Mouse (Mus musculus): Measurements from ENCODE around the gene Lmnb2. TPM values are rescaled to one million over a fixed set of nuclear protein-coding genes. Genes with fewer than 3 reads are reported as not detected.
A peak's percentile ranks its signal among the peaks of the same experiment; 100 is the strongest.

Lmnb2 gene
- polyA plus RNA-seq, 1 experiment: 66.4 TPM

DNA sequence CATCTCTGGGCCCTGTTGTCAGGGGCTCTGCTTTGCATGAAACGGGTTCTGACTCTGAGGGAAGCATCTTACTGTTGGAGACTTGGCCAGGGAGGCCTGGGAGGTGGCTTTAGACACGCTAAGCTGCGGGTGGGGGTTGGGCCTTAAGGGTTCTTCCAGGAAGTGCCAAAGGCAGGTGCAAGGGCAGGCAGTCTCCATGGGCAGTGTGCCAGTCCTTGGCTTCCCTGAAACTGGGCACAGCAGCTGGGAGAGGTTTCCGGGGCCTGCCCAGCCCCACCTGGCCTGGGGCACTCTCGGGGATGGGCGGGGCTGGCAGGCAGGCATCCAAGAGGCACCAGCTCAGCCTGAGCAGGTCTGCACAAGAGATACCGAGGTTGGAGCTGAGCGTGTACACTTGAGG, 19.6 kb upstream of the Lmnb2 start:
- Histone ChIP-seq H3K79me2 (ENCODE audit: control insufficient read depth, insufficient read depth) (no peaks in the 10 kb centered on the region), H3K27me3 (ENCODE audit: control insufficient read depth, insufficient read depth, insufficient read length) (no peaks in the 10 kb centered on the region), H3K36me3 (ENCODE audit: control insufficient read depth, insufficient read depth) (no peaks in the 10 kb centered on the region), H3ac (ENCODE audit: control insufficient read depth, insufficient read length, low read depth) (no peak overlapping the region), H3K79me3 (ENCODE audit: low read depth) (no peaks in the 10 kb centered on the region), H3K4me3 (ENCODE audit: insufficient read depth, poor library complexity, severe bottlenecking) (no peak overlapping the region)
- TF ChIP-seq MYOD1 (IDR thresholded peaks at IDR 0.05; ENCODE audit: control insufficient read depth, insufficient read length, low read depth): peak; percentile 78
- TF ChIP-seq CTCF (IDR thresholded peaks at IDR 0.05; ENCODE audit: control insufficient read depth, insufficient read depth, insufficient read length): no peak

GRCm38 (mm10) chr10:80936810-80937164, 18.7 kb upstream of the Lmnb2 start:
- no peaks in the 10 kb centered on the region for H3K79me2 ChIP-seq (ENCODE audit: control insufficient read depth, insufficient read depth)
- no peak overlapping the region for H3K4me3 ChIP-seq (ENCODE audit: insufficient read depth, poor library complexity, severe bottlenecking)
- H3ac ChIP-seq (ENCODE audit: control insufficient read depth, insufficient read length, low read depth): no peak overlapping the region
- no peaks in the 10 kb centered on the region for H3K27me3 ChIP-seq (ENCODE audit: control insufficient read depth, insufficient read depth, insufficient read length)
- TF ChIP-seq MYOG (IDR thresholded peaks at IDR 0.05; ENCODE audit: control insufficient read depth, extremely low read depth, insufficient read length): no peak
- no peak for TF ChIP-seq CTCF (IDR thresholded peaks at IDR 0.05; ENCODE audit: control insufficient read depth, insufficient read depth, insufficient read length)
- TF ChIP-seq CEBPB (IDR thresholded peaks at IDR 0.05; ENCODE audit: low read depth): no peak
- TF ChIP-seq MYOD1 (IDR thresholded peaks at IDR 0.05; ENCODE audit: control insufficient read depth, insufficient read length, low read depth): no peak
- no peak for TF ChIP-seq MAX (IDR thresholded peaks at IDR 0.05)
- no peak for TF ChIP-seq FOSL1 (IDR thresholded peaks at IDR 0.05; ENCODE audit: insufficient read depth, low read length, poor library complexity, severe bottlenecking)
- TF ChIP-seq USF1 (IDR thresholded peaks at IDR 0.05; ENCODE audit: low read depth): no peak
- H3K79me3 ChIP-seq (ENCODE audit: low read depth): no peaks in the 10 kb centered on the region
- H3K36me3 ChIP-seq (ENCODE audit: control insufficient read depth, insufficient read depth): peaks cover under 1% of the 10 kb centered on the region

DNA sequence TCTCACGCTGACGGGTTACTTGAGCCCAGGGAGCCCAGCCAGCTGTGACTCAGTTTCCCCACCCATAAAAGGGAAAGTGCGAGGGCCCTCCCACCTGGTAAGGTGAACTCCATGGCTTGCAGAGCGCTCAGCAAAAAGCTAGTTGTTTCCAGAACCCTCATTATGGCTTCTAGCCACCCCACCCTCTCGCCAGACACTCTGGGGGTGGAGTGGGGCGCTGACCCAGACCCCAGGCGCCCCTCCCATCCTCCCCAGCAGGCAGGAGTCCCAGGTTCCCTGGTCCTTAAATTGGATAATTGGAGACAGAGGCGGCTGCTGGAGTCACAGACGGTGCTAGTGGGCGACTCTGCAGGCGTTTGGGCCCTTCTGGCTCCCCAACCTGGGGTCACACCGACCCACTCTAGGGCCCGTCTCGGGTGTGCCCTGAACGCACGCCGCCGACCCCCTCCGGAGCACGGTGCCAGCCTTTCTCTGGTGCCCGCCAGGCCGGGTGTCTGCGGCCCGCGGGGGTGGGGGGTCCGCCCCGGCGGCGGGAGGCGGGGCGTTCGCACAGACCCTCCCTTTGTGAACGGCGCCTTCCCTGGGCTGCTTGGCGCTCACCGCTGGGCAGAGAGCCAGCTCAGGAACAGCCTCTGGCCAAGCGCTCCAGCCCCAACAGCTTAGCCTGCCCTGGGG, 18.2 kb upstream of the Lmnb2 start:
- Histone ChIP-seq H3K27me3 (ENCODE audit: control insufficient read depth, insufficient read depth, insufficient read length) (no peaks in the 10 kb centered on the region), H3K79me2 (ENCODE audit: control insufficient read depth, insufficient read depth) (peaks cover 4% of the 10 kb centered on the region), H3K4me3 (ENCODE audit: insufficient read depth, poor library complexity, severe bottlenecking) (no peak overlapping the region), H3K79me3 (ENCODE audit: low read depth) (no peaks in the 10 kb centered on the region), H3K36me3 (ENCODE audit: control insufficient read depth, insufficient read depth) (peaks cover 6% of the 10 kb centered on the region), H3ac (ENCODE audit: control insufficient read depth, insufficient read length, low read depth) (no peak overlapping the region)
- TF ChIP-seq MAX (IDR thresholded peaks at IDR 0.05) (no peak), FOSL1 (IDR thresholded peaks at IDR 0.05; ENCODE audit: insufficient read depth, low read length, poor library complexity, severe bottlenecking) (no peak), CEBPB (IDR thresholded peaks at IDR 0.05; ENCODE audit: low read depth) (no peak), CTCF (IDR thresholded peaks at IDR 0.05; ENCODE audit: control insufficient read depth, insufficient read depth, insufficient read length) (no peak), USF1 (IDR thresholded peaks at IDR 0.05; ENCODE audit: low read depth) (no peak), MYOG (IDR thresholded peaks at IDR 0.05; ENCODE audit: control insufficient read depth, extremely low read depth, insufficient read length) (no peak), MYOD1 (IDR thresholded peaks at IDR 0.05; ENCODE audit: control insufficient read depth, insufficient read length, low read depth) (no peak)

DNA sequence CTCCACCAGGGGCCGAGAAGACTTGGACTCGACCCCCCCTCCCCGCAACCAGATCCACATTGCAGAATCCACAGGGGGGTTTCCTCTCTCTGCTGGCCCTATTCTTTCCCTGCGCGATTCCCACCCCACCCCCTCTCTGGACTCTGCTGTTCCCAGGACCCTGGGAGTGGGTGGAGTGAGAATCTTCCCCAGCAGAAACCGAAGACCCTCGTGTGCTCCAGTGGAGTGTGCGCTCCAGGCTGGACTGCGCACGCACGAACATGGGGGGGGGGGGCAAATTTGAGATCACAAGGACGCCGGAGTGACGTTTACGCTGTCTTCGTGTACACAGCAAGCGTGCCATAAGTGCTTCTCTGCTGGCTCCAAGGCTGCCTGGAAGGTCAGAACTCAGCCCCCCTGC, 17.7 kb upstream of the Lmnb2 start:
- Histone ChIP-seq H3K79me2 (ENCODE audit: control insufficient read depth, insufficient read depth) (peaks cover 10% of the 10 kb centered on the region), H3K4me3 (ENCODE audit: insufficient read depth, poor library complexity, severe bottlenecking) (no peak overlapping the region), H3K79me3 (ENCODE audit: low read depth) (peaks cover 3% of the 10 kb centered on the region), H3K27me3 (ENCODE audit: control insufficient read depth, insufficient read depth, insufficient read length) (no peaks in the 10 kb centered on the region), H3K36me3 (ENCODE audit: control insufficient read depth, insufficient read depth) (peaks cover 6% of the 10 kb centered on the region), H3ac (ENCODE audit: control insufficient read depth, insufficient read length, low read depth) (no peak overlapping the region)
- no peak for TF ChIP-seq USF1 (IDR thresholded peaks at IDR 0.05; ENCODE audit: low read depth)
- TF ChIP-seq MAX (IDR thresholded peaks at IDR 0.05): no peak
- TF ChIP-seq CEBPB (IDR thresholded peaks at IDR 0.05; ENCODE audit: low read depth): no peak
- no peak for TF ChIP-seq FOSL1 (IDR thresholded peaks at IDR 0.05; ENCODE audit: insufficient read depth, low read length, poor library complexity, severe bottlenecking)
- TF ChIP-seq MYOD1 (IDR thresholded peaks at IDR 0.05; ENCODE audit: control insufficient read depth, insufficient read length, low read depth): no peak

DNA sequence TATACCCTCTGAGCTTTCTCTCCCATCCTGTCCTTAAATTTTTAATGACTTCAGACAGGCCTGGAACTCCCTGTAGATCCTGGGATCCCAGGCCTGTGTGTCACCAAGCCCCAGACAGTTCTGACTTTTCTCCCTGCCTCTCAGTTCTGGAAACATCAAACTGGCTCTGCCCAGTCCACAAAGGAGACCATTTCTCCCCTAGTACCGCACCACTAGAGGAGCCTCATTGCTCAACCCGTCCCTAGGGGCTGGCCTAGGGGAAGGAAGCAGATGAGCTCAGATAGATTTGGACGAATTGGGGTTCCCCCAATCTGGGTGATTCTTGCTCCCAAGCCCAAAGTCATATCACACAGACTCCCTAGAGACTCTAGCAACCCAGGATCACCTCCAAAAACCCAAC, 17.2 kb upstream of the Lmnb2 start:
- Histone ChIP-seq H3K79me2 (ENCODE audit: control insufficient read depth, insufficient read depth) (peaks cover 15% of the 10 kb centered on the region), H3K36me3 (ENCODE audit: control insufficient read depth, insufficient read depth) (peaks cover 6% of the 10 kb centered on the region), H3K27me3 (ENCODE audit: control insufficient read depth, insufficient read depth, insufficient read length) (no peaks in the 10 kb centered on the region), H3ac (ENCODE audit: control insufficient read depth, insufficient read length, low read depth) (no peak overlapping the region), H3K79me3 (ENCODE audit: low read depth) (peaks cover 6% of the 10 kb centered on the region), H3K4me3 (ENCODE audit: insufficient read depth, poor library complexity, severe bottlenecking) (no peak overlapping the region)
- TF ChIP-seq MYOG (IDR thresholded peaks at IDR 0.05; ENCODE audit: control insufficient read depth, extremely low read depth, insufficient read length): no peak
- TF ChIP-seq FOSL1 (IDR thresholded peaks at IDR 0.05; ENCODE audit: insufficient read depth, low read length, poor library complexity, severe bottlenecking): no peak
- TF ChIP-seq MYOD1 (IDR thresholded peaks at IDR 0.05; ENCODE audit: control insufficient read depth, insufficient read length, low read depth): no peak
- TF ChIP-seq CTCF (IDR thresholded peaks at IDR 0.05; ENCODE audit: control insufficient read depth, insufficient read depth, insufficient read length): no peak
- TF ChIP-seq CEBPB (IDR thresholded peaks at IDR 0.05; ENCODE audit: low read depth): peak; percentile 88
- no peak for TF ChIP-seq MAX (IDR thresholded peaks at IDR 0.05)

All from C2C12 (cell line).